Mouse (Mus musculus) urinary bladder, adult 2 months (tissue): ENCODE measurements around the gene 9530068E07Rik. TPM values are rescaled to one million over a fixed set of nuclear protein-coding genes. Genes with fewer than 3 reads are reported as not detected.
"Not testable (repeated sequence)": the region's sequence is repeated elsewhere in the genome, so short reads cannot be mapped to it uniquely, and the experiment has no call there.

Experiments
- DNase-seq: peaks from one replicate; pipeline ENCODE4 v3.0.0; 2022; ENCODE audit warnings: low spot score
- polyA plus RNA-seq: library from polyadenylated mRNA; depleted of rRNA; stranded (reverse); fragments of >200 nt; gene quantifications from 2 replicates; pipeline ENCODE4 v1.2.3, GENCODE M21; 2012

9530068E07Rik gene
- polyA plus RNA-seq, 1 experiment, result 217 TPM

DNA sequence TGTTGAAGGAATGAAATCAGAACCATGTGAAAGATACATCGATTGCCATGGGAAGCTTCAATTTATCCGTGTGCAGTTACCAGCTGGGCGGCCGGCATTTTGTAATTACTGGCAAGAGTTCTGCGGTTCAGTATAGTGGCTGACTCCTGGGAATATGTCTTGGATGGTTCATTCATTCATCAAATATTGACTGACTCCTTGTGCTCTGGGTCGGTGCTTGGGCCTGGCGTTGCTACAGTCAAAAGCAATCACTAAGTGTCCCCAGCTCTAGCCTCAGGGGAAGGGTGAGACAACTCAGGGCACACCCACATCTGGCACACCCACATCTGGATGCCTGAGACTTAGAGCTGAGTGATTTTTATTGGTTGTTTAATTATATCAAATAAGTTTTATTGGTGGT lies 22.4 kb upstream of the 9530068E07Rik start:
- DNase-seq, result no peak

DNA sequence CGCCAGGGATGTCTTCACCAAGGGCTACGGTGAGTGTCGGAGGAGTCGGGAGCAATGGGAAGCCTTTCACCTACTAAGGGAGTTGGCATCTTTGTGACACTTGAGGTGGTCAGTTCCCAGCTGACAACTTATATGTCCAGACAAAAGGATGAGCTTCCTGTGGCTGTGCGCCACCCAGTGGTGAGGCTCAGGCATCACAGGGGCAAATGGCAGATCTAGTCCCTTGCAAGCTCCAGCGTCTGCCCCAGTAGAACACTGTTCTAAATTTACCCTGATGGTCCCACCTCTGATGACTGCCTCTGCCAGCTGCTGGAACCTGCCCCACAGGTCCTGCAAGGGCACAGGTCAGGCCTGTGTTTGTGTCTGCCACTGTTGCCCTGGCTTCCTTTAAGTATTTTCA lies 21.9 kb upstream of the 9530068E07Rik start:
- DNase-seq, result peak; percentile 45

DNA sequence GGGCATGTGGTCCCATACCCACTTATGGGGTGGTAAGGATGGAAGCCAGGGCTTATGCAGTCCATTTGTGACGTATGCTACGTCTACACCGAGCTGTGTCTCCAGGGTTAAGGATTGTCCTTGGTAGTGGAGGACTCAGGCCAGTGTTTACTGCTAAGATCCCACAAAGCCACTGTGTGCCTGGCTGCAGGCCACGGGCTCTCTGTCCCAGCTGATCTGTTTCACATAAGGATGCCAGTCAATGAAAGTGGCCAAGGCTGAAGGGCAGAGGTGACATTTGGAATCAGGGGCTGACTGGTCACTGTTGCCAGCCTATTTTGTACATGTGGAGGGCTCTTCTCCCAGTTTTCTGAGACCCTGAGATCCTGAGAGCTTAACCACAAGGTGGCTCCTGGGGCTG lies 18.6 kb upstream of the 9530068E07Rik start:
- DNase-seq, result no peak

DNA sequence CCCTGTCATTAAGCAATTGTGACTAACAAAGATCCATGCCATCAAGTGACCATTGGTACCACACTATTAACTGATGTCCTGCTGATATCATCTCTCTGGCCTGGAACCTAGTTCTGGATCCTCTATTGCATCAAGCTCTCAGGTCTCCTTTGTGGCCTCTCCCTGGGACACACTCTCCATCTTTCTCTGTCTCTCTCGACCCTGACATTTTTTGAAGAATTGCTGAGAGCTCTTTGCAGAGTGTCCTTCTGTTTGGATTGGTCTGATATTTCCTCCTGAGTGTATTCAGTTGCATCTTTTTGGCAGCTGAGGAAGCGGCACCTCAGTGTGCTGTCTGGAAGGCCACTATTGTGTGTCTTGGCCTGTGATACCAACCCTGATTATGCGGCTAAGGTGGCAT lies 17.0 kb upstream of the 9530068E07Rik start:
- DNase-seq, result no peak

DNA sequence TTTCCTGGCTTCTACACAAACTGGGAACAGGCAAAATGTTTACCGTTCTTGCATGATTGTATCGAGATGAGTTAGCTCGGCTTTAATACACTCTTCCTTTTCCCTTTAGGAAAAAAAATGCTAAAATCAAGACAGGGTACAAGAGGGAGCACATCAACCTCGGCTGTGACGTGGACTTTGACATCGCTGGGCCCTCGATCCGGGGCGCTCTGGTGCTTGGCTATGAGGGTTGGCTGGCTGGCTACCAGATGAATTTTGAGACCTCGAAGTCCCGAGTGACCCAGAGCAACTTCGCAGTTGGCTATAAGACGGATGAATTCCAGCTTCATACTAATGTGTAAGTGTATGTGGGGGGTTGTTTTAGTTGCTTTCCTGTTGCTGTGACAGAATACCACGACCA lies 12.5 kb upstream of the 9530068E07Rik start:
- DNase-seq, result no peak

DNA sequence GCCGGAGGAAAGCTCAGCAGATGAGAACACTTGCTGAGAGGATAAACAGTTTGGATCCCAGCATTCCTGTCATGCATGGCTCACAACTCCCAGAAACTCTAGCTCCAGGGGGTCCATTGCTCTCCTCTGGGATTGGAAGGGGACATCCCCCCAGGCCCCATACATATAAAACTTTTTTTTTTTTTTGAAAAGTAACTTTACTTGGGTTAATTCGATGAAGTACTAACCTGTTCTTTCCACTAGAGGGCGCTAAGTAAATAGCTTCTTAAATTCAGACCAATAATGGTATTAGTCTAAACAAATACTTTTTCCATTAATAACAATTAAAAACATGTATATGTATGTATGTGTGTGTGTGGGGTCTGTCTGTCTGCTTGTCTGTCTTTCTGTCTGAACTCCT lies 11.6 kb upstream of the 9530068E07Rik start:
- DNase-seq, result no peak

DNA sequence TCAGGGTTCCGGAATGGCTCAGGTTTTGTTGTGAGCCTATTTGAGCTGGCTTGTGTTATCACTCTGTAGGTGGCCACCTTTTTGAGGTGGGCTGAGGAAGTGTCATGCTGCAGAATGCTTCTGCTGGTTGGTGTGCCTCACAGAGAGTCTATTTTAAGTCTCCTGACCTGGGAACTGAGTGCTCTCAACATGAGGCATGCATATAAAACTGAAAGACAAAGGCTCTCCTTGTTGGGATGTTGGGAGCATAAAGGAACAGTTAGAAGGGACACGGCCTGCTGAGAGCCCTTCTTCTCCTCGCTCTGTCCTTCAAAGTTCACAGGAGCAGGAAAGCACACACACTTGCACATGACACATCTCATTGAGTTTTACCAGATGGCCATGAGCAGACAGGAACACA lies 9.3 kb upstream of the 9530068E07Rik start:
- no peak for DNase-seq

DNA sequence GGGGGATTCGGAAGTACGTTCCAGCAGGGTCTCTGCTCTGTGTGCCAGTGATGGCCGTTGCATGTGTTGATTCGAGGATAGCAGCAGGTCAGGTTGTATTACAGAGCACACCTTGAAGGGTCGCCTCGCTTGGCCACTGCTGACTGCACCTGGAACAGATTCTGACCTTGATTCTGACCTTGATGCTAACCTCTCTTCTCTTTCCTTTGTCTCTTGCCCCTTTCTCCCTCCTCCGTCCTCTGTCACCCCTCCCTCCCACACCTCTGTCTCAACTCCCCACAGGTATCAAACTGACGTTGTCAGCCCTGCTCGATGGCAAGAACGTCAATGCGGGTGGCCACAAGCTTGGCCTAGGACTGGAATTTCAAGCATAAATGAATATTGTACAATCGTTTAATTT lies 8.1 kb upstream of the 9530068E07Rik start:
- no peak for DNase-seq

DNA sequence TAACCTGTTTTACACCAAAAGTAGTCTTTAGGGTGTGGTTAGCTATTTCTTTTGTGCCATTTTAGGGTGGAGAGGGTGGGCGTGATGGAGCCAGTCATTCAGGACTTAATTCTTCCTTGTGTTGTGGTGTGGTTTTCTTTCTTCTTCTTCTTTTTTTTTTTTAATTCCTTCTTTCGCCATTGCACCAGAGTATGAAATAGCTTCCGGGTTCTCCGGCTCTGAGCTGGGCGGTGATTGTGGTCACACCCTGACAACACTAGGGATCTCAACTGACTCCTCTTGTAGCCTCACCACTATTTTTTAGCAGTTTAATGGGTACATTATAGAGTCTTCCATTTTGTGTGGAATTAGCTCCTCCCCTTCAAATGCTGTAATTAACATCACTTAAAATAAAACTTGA lies 7.2 kb upstream of the 9530068E07Rik start:
- DNase-seq, result not testable (repeated sequence)

DNA sequence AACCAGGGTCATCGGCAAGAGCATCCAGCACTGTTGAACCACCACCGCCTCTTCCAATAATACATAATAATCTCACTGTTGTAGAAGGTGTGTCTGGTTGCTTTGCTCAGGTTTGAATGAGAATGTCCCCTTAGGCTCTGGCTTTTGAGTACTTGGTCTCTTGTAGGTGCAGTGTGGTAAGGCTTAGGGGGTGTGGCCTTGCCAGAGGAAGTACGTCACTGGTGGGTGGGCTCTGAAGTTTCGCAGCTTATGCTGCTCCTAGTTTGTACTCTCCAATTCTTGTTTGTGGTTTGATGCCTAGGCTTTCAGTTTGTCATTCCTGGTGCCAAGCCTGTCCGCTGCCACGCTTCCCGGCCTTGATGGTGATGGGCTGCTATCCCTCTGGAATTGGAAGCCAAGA lies 6.3 kb upstream of the 9530068E07Rik start:
- DNase-seq, result no peak

DNA sequence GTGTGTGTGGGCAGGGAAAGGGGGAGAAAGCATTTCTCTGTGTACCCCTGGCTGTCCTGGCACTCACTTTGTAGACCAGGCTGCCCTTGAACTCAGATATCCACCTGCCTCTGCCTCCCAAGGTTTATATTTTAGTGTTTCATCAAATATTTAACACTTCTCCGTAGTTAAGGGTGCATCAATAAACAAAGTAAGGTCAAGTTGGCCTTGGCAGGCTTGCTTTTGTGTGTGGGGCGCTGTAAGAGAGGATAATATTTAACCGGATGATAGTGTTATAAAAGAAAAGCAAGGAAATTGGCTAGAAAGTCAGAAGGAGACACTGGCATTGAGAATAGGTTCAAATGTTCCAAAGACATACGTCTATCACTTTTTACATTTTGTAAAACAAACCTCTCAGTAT lies 1.7 kb upstream of the 9530068E07Rik start:
- no peak for DNase-seq

DNA sequence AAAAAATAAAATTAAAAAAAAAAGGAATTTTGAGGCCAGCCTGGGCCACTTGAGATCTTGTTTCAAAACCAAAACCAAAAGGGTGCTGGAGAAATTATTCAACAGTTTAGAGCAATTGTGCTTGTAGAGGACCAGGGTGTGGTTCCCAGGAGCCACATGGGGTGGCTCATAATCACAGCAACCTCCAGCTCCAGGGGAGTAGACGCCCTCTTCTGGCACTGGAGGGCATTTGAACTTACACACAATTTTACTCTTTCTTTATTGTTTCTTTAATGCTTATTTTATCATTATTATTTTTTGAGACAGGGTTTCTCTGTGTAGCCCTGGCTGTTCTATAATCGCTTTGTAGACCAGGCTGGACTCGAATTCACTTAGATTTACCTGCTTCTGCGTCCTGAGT lies 885 bp upstream of the 9530068E07Rik start:
- DNase-seq, result no peak

DNA sequence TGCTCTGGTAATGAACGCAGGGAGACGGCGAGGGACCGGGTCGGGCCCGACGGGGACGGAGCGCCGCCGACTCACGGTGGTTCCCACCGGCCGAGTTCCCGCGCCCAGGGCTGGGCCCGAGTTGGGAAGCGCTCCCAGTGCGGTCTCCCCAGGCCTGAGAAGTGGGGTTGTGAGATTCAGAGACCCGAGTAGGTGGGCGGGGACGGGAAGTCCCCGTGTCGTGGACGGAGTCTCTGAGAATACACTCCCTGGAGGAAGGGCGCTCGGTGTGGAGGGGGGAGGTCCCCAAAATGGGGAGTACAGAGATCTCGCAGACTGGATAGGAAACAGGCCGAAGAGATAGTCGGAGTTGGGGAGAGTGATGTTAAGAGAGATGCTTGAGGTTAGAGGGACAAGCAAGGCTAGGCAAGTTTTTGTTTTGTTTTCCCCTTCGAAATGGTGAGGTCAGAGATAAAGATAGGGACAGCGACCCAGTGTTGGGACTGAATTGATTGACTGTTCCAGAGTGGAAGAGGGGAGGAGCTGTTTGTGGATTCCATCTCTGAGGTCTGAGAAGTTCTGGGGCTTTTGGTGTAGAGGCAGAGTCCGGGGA lies 465 bp downstream of the 9530068E07Rik start:
- DNase-seq, result no peak

DNA sequence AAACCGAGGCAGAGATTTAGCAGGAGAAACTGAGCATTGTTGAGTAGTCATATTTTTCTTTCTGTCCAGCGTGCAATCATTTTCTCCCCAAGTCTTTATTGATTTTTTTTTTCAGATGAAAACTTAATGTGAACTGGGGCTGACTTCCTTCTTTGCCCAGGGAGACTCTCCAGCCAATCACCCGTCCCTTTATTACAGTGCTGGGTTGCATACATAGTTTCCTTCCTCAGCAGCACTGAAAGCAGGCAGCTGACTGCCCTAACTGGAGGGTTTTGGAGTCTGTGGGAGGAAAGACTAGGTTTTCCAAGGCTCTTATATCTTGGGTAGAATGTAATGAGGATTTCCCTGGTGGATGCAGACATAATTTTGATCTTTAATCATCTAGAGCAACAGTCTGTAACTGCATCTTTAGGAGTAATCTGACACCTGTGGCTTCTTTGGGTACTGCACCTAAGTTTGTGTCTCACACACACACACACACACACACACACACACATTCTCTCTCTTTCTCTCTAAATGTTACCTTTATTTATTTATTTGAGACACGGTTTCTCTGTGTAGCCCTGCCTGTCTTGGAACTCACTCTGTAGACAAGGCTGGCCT lies 1.3 kb downstream of the 9530068E07Rik start:
- no peak for DNase-seq

DNA sequence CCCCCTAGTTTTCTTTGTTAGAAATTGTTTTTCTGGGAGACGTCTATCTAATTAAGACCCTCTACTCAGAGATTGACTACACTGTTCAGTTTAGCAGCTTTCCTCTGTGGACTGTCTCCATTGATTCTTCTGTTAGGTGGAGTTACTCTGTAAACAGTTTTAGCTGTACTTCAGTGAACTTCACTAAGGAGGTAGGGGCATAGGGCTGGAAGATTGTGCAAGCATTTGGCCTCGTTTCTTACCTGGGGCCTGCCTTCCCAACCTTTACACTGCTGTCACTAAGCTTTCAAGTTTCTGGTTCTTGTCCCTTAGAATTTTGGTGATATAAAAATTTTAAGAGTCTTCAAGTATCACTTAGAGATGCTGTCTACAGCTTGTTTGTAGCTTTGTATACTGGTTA lies 5.2 kb downstream of the 9530068E07Rik start:
- no peak for DNase-seq

DNA sequence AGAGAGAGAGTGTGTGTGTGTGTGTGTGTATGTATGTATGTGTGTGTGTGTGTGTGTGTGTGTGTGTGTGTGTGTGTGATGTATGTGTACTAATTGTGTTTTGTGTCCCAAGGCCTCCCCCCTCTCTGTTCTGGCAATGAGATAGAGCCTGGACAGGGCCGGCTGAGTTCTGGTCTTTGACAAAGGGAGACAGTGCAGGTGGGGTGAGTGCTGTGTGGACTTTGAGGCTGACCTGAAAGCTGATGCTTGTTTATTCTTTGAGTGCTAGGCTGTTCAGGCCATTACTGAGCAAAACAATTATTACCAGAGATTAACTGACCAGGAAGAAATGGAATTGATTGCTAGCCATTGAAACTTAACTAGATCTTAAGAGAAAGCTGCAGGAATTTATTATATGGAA lies 6.3 kb downstream of the 9530068E07Rik start:
- DNase-seq, result no peak

DNA sequence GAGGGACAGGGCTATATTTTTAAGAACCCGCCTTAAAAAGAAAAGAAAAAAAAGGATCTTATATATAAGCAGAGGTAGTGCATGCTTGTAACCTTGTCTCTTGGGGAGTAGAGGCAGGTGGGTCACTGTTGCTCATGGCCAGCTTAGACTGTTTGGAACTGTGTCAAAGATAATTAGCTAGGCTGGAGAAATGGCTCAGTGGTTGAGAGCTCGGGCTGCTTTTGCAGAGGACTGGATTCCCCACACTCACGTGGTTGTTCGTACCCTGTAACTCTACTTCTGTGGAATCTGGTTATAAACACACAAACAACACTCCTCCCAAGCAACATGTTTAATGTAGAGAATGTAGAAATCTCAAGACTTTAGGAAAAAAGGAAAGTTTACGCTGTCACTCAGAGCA lies 8.0 kb downstream of the 9530068E07Rik start:
- DNase-seq, result no peak

DNA sequence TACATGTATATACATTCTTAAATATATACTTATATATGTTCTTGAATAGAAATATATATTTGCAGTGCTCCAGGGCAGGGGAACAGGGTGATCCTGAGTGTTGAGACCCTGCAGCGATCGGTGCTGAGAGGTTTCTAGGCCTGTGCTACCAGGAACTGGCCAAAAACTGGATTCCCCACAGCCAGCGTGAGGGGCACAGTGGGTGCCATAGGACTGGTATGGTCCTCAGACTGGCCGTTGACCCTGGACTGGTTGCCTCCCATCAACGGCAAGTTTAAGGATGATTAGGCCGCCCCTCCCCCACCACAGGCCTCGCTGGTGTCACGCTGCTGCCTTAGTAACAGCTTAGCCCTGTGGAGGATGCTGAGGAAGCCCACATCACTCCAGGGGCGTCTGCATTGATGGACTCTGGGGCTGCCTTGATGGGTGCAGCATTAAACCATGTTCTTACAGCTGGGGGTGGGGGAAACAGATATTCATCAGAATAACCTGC lies 9.0 kb downstream of the 9530068E07Rik start:
- DNase-seq, result no peak

DNA sequence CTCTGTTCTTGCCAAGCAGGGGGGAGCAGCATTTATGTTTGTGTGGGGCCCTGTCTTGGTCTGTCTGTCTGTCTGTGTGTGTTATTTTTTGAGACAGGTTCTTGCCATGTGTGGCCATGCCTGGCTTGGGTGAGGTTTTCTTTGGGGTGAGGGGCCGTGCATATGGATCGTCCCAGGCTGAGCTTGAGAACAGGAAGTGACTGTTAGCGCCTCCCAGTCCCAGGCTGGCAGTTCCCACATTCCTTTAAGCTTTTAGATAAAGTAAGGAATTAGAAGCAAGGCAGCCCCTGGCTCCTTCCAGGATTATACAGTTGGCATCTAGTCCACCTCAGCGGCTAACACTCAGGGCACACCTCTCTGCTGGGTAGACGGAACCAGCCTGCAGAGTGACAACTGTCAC lies 13.1 kb downstream of the 9530068E07Rik start:
- DNase-seq, result no peak

DNA sequence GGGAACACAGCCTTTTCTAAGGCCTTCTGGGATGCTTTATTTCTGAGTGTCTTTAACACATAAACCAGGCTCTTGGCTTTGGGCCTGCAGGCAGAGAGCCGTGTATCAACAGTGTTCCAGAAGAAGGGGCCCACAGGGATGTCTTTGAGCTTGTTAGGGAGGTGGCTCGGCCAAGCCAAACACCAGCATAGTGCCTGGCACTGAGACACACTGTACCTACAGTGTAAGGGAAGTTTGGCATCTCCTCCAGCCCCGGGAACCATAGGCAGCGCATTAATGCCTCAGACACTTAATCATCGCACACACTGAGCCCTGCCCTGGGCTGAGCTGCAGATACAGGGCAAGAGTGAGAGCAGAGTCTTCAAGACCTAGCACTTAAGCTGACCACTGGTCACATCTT lies 22.1 kb downstream of the 9530068E07Rik start:
- DNase-seq, result no peak

DNA sequence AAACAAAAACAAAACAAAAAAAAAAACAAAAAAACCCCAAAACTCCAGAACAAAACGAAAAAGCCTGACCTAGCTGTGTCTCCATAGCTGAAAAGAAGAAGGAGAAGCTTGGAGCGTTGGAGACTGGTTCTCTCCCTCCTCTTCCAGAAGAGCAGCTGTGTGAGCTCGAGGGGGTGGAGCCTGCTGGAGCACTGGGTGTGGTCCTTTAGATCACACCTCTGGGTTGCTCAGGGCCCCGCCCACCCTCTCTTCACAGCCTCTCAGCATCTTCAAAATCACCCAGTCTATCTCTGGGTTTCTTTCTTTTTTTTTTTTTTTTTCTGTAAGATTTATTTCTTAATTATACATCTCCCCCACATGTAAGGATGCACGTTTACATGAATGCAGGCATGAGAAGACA lies 23.0 kb downstream of the 9530068E07Rik start:
- no peak for DNase-seq

DNA sequence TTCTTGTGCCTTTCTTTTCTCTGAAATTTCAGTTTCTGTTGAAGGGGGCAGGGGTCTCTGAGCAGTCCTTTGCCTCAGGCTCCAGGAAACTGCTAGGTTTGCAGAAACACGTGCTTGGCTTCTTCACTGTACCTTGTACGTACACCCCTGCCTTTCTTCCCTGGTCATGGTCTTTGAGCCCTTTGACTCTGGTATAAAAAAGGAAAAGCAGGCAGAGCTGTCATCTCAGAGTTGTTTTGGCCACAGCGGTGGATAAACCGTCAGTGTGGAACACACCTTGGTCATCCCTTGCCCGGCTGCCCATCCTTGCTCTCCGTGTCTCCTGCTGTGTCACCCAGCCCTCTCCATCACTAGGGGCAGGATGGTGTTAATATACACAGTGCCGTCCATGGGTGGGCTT lies 23.6 kb downstream of the 9530068E07Rik start:
- no peak for DNase-seq

DNA sequence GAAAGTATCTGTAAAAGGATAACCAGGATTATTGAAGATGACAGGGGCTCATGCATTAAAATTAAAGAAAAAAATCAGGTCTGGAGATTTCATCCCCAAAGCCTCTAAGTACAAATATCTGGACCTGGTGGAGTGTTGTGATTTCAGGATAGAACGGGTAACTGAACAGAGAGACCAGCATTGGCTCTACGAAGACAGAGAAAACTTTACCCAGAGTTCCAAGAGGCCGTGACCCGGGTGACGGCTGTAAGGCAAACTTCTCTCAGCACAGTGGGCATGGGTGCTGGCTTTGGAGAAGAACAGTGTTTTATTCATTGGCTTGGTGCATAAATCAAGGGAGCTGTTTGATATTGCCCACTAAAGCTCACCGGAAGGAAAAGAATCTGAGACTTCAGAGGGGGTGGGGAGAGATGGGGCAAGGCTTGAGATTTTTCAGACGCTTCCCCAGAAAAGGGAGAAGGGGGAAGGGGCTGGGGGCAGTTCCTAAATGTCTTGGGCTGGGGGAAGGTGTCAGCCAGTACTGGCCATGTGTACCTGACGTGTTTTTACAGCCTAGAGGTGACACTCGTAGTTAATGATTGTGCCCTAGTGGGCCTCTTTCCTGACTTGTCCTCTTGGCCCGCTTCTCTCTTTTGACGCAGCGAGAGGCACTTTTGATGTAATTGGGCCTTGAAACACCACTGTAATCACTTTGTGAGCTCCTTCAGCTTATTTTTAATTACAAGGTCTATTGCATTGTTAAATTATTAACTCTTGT lies 24.2 kb downstream of the 9530068E07Rik start:
- DNase-seq, result no peak
